Mouse (Mus musculus) left cerebral cortex, adult 2 months (tissue): Measurements from ENCODE around the gene Morc1. TPM values are rescaled to one million over a fixed set of nuclear protein-coding genes. Genes with fewer than 3 reads are reported as not detected.

Experiments
- DNase-seq, 2 experiments: peaks; one replicate each; pipeline ENCODE4 v3.0.0; 2021 to 2022; ENCODE audit warnings: low spot score in 2 of 2, mixed read lengths in 1 of 2; ENCODE audit errors: extremely low spot score in 1 of 2
- H3K27ac ChIP-seq: fragments of 200-600 bp; 2 replicates; pipeline ENCODE4 v1.8.1; 2022
- H3K4me3 ChIP-seq: fragments of 200-600 bp; 2 replicates; pipeline ENCODE4 v1.8.1; 2022
- CTCF ChIP-seq: fragments of 200-600 bp; IDR thresholded peaks from 2 replicates; pipeline ENCODE4 v1.8.1; 2022; ENCODE audit warnings: antibody characterized with exemption, mild to moderate bottlenecking, moderate library complexity
- intact Hi-C: fragments of 180-260 bp; cut with DNase I; formaldehyde crosslinking; loops from one replicate; pipeline ENCODE4 v1.15.1; 2025
- long read RNA-seq, 2 experiments: library from polyadenylated mRNA; stranded (forward); transcript quantifications; one replicate each; pipeline ENCODE4 v2.0.0; 2021; ENCODE audit warnings: borderline mapping rate in 2 of 2
- total RNA-seq, 2 experiments: library from RNA; stranded (reverse); gene quantifications; 2 replicates each; pipeline ENCODE4 v1.2.3; 2021

The Morc1 gene
- not detected for total RNA-seq
- long read RNA-seq, experiment 1, result 0 reads
- long read RNA-seq, experiment 2, result 0 reads

DNA sequence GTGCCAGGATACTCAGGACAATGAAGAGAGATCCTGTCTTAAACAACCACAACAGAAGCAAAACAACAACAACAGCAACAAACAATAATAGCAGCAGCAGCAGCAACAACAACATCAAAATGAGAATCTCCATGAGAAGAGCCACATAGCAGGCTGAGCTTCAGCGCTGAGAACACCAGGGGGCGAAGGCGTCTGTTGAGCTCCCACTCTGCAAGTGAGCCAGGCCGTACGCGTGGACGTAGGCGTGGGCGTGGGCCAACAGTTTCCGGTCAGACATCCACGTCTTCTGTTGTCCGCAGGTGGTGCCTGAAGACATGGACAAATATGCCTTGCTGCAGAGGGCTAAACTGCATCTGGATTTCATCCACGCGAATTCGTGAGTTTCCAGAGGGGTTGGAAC is at the start of gene Morc1:
Morc1 (plus strand) TSS at position 211 of the 400 bp plus-strand sequence.
- DNase-seq, result no peak
- no peak; the same call in 1 of the 2 replicates for TF ChIP-seq CTCF
- Histone ChIP-seq H3K27ac (no peak within 1 kb of the TSS), H3K4me3 (no peak within 1 kb of the TSS)
- intact Hi-C loops, result no loop called here

DNA sequence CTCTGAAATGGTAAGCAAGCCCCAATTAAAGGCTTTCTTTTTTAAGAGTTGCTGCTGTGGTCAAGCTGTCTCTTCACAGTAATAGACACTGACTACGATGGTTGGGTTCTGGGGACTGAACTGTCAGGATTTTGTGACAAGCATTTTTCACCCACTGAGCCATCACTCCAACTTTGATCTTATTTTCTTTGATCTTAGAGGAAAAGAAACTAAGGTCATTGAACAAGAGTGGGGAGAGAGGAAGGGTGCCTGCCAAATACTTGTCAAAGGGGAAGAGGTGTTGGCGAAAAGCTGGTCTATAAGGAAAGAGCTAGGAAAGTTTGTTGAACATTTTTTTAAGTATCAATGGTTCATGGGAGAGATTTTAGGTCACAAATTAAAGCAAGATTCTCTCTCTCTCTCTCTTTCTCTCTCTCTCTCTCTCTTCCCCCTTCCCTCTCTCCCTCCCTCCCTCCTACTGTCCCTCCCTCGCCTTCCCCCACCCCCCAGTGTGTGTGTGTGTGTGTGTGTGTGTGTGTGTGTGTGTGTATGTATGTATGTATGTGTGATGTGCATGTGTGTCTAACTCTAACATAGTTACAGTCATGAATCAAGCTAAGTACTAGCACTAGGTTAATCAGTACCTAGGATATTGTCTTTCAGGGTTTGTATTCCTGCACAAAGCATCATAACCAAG is 47.3 kb upstream of the Morc1 start:
- intact Hi-C loops, result no loop called here
- no peak overlapping the region for H3K27ac ChIP-seq
- no peak for DNase-seq
- no peak for TF ChIP-seq CTCF
- H3K4me3 ChIP-seq, result no peak overlapping the region

DNA sequence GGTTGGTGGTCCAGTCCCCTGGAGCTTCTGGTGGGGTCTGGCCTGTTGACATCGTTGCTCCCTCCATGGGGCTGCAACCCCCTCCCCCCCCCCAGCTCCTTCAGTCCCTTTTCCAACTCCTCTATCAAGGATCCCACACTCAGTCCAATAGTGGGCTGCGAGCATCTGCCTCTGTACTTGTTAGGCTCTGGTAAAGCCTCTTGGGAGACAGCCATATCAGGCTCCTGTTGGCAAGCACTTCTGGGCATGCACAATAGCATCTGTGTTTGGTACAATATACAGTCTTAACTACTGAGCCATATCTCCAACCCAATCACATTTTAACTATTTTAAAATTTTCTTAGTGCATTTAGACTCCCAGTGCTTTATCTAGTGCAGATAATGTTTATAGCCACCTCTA is 44.1 kb upstream of the Morc1 start:
- DNase-seq, result no peak
- no peak for TF ChIP-seq CTCF

DNA sequence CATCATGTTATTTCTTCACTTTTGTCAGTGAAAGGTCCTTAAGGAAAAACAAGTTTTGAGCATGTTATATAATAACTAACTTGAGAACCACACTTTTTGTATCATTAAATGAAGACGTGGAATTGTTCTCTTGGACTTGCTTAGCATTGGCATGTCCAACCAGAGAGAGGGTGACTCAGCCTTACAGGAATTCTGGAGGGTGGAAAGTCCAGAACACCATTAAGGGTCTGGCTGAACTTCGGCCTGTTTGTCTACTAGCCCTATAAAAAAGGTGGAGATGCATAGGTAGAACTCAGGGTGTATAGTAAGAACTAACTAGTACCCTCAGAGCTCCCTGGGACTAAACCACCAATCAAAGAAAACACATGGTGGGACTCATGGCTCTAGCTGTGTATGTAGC is 35.8 kb upstream of the Morc1 start:
- intact Hi-C loops, result no loop called here
- no peak for DNase-seq
- TF ChIP-seq CTCF, result no peak
- Histone ChIP-seq H3K4me3 (no peak overlapping the region), H3K27ac (no peak overlapping the region)

More for the DNA sequence above, 44.1 kb upstream of the Morc1 start:
- intact Hi-C loops, result no loop called here
- no peak overlapping the region for H3K4me3 ChIP-seq
- no peak overlapping the region for H3K27ac ChIP-seq

- H3K4me3 ChIP-seq, result no peak overlapping the region
- intact Hi-C loops, result no loop called here
- no peak overlapping the region for H3K27ac ChIP-seq
- no peak for DNase-seq
- TF ChIP-seq CTCF, result no peak
Observed at GRCm38 (mm10) chr16:48402963-48403362, 28.1 kb upstream of the Morc1 start.

DNA sequence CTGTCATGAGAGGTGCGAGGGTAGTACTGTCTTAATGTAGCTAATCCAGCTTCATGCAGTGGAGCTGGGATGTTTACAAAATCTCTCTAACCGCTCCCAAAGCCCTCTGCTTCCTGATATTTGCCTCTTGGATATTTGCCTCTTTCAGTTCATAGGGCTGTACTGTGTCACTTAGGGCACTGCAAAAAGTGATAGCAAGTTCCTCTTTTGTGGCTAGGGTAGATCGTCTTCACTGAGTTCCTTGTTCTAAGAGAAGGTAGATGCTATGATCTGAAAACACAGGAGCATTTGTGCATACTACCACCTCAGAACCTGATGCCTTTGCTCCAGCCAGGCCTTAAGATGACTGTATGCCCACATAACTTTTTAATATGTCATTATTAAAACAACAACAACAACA is 27.6 kb upstream of the Morc1 start:
- intact Hi-C loops, result no loop called here
- TF ChIP-seq CTCF, result no peak
- no peak overlapping the region for H3K4me3 ChIP-seq
- DNase-seq, result no peak
- no peak overlapping the region for H3K27ac ChIP-seq

- Histone ChIP-seq H3K4me3 (no peak overlapping the region), H3K27ac (no peak overlapping the region)
- DNase-seq, result no peak
- TF ChIP-seq CTCF, result no peak
- intact Hi-C loops, result no loop called here
Observed at GRCm38 (mm10) chr16:48404009-48404408, 27.0 kb upstream of the Morc1 start.

- no peak overlapping the region for H3K27ac ChIP-seq
- no peak overlapping the region for H3K4me3 ChIP-seq
- no peak for DNase-seq
- TF ChIP-seq CTCF, result no peak
- intact Hi-C loops, result no loop called here
Observed at GRCm38 (mm10) chr16:48405674-48406403, 25.2 kb upstream of the Morc1 start.

GRCm38 (mm10) chr16:48409580-48409979 is 21.5 kb upstream of the Morc1 start:
- DNase-seq, result no peak
- no peak overlapping the region for H3K4me3 ChIP-seq
- TF ChIP-seq CTCF, result no peak
- intact Hi-C loops, result no loop called here
- H3K27ac ChIP-seq, result no peak overlapping the region

- TF ChIP-seq CTCF, result no peak
- Histone ChIP-seq H3K27ac (no peak overlapping the region), H3K4me3 (no peak overlapping the region)
- intact Hi-C loops, result no loop called here
- DNase-seq, result no peak
Observed at GRCm38 (mm10) chr16:48410125-48410524, 20.9 kb upstream of the Morc1 start.

GRCm38 (mm10) chr16:48412246-48412645 is 18.8 kb upstream of the Morc1 start, which contains the start of gene Gm5485:
Gm5485 (minus strand) TSS chr16:48412416.
- no peak for TF ChIP-seq CTCF
- no peak for DNase-seq
- no peak within 1 kb of the TSS for H3K27ac ChIP-seq
- intact Hi-C loops, result no loop called here
- H3K4me3 ChIP-seq, result no peak within 1 kb of the TSS

GRCm38 (mm10) chr16:48418557-48418956 is 12.5 kb upstream of the Morc1 start:
- intact Hi-C loops, result no loop called here
- Histone ChIP-seq H3K4me3 (no peak overlapping the region), H3K27ac (no peak overlapping the region)
- DNase-seq, result no peak
- TF ChIP-seq CTCF, result no peak
